Mouse (Mus musculus) megakaryocyte, embryonic 14.5 days (primary cell): ENCODE results near the gene Selenon. TPM values are rescaled to one million over a fixed set of nuclear protein-coding genes. Genes with fewer than 3 reads are reported as not detected.
A peak's percentile ranks its signal among the peaks of the same experiment; 100 is the strongest.

Source experiments
- H3K27me3 ChIP-seq: replicated peaks from 2 replicates; pipeline ENCODE3; 2012; ENCODE audit warnings: inconsistent platforms
- H3K36me3 ChIP-seq: replicated peaks from 2 replicates; pipeline ENCODE3; 2012; ENCODE audit warnings: low read length, inconsistent platforms, mixed read lengths
- H3K4me1 ChIP-seq: 2 replicates; pipeline ENCODE4 v1.6.1; 2012; ENCODE audit warnings: inconsistent platforms
- H3K4me3 ChIP-seq: replicated peaks from 2 replicates; pipeline ENCODE3; 2012; ENCODE audit warnings: moderate library complexity, mild to moderate bottlenecking, inconsistent platforms
- H3K9me3 ChIP-seq: 2 replicates; pipeline ENCODE4 v1.6.1; 2012; ENCODE audit warnings: inconsistent platforms
- FLI1 ChIP-seq: IDR thresholded peaks from 2 replicates; pipeline ENCODE4 v1.6.1; 2012; ENCODE audit warnings: low read length, inconsistent platforms, mixed read lengths
- GATA1 ChIP-seq: IDR thresholded peaks from 3 replicates; pipeline ENCODE4 v1.6.1; 2012; ENCODE audit warnings: mixed read lengths, low read length, inconsistent platforms, borderline replicate concordance
- polyA plus RNA-seq: library from polyadenylated mRNA; stranded (reverse); fragments of >175 nt; gene quantifications from 2 replicates; pipeline ENCODE4 v1.2.3, GENCODE M21; 2012; ENCODE audit warnings: low replicate concordance; ENCODE audit not compliant: insufficient read depth

Selenon gene
- polyA plus RNA-seq, 1 experiment: 9.1 TPM

DNA sequence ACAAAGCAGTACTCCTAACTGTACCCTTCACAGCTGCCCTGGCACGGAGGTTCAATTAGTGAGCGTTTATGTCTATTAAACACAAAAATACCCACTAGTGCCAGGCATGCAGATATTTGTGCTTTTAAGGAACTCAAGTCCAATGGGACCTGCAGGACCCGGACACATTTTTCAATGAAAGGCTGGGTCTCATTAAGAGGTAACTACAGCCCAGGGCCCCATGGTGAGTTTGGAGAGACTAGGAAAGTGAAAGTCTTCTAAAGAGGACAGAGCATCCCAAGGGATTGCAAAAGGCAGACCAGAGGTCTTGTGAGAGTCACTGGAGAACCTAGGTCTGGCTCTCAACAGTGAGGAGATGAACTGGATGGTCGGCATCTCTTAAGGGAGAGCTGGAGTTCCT lies 18.5 kb downstream of the Selenon start:
- Histone ChIP-seq H3K4me3 (peak overlapping the region; percentile 97), H3K9me3 (no peaks in the 10 kb centered on the region), H3K27me3 (no peaks in the 10 kb centered on the region), H3K4me1 (peaks cover 54% of the 10 kb centered on the region), H3K36me3 (peaks cover 37% of the 10 kb centered on the region)
- no peak for TF ChIP-seq GATA1
- no peak for TF ChIP-seq FLI1

GRCm38 (mm10) chr4:134532928-134533327 lies 19.0 kb downstream of the Selenon start:
- Histone ChIP-seq H3K4me3 (peak overlapping the region; percentile 80), H3K36me3 (peaks cover 42% of the 10 kb centered on the region), H3K4me1 (peaks cover 54% of the 10 kb centered on the region), H3K9me3 (no peaks in the 10 kb centered on the region), H3K27me3 (no peaks in the 10 kb centered on the region)
- TF ChIP-seq FLI1: no peak
- TF ChIP-seq GATA1: no peak

DNA sequence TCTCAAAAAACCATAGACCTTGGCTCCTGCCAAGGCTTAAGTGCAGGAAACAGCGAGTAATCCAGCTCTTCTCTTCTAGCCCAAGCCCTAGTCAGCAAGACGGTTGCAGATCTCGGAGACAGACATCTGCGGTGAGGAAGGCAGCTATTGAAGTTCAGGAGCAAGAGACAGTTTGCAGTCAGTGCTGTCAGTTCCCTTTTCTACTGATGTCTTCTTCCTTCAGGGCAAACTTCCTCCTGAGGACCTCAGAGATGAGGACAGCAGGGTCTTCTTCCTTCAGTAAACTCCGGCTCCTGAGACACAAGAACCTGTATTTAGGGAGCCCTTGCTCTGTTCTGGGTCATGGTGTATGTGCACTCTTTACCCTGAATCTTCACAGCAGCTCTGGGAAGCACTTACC lies 25.7 kb downstream of the Selenon start:
- no peak overlapping the region for H3K4me3 ChIP-seq
- H3K4me1 ChIP-seq: peaks cover 25% of the 10 kb centered on the region
- H3K27me3 ChIP-seq: no peaks in the 10 kb centered on the region
- H3K9me3 ChIP-seq: no peaks in the 10 kb centered on the region
- TF ChIP-seq GATA1 (no peak), FLI1 (no peak)
- peaks cover 92% of the 10 kb centered on the region for H3K36me3 ChIP-seq

GRCm38 (mm10) chr4:134525806-134526205 lies 26.2 kb downstream of the Selenon start:
- Histone ChIP-seq H3K9me3 (no peaks in the 10 kb centered on the region), H3K36me3 (peaks cover 91% of the 10 kb centered on the region), H3K4me1 (peaks cover 22% of the 10 kb centered on the region), H3K27me3 (no peaks in the 10 kb centered on the region), H3K4me3 (no peak overlapping the region)
- TF ChIP-seq FLI1 (no peak), GATA1 (no peak)

- TF ChIP-seq FLI1 (no peak), GATA1 (no peak)
Measured at GRCm38 (mm10) chr4:134523447-134523846, 28.5 kb downstream of the Selenon start.

GRCm38 (mm10) chr4:134519281-134519680 lies 32.7 kb downstream of the Selenon start:
- Histone ChIP-seq H3K27me3 (no peaks in the 10 kb centered on the region), H3K36me3 (peaks cover 44% of the 10 kb centered on the region), H3K4me3 (no peak overlapping the region), H3K4me1 (peaks cover 43% of the 10 kb centered on the region), H3K9me3 (no peaks in the 10 kb centered on the region)
- TF ChIP-seq GATA1: no peak
- TF ChIP-seq FLI1: no peak

More at GRCm38 (mm10) chr4:134523447-134523846, 28.5 kb downstream of the Selenon start:
- Histone ChIP-seq H3K9me3 (no peaks in the 10 kb centered on the region), H3K36me3 (peaks cover 74% of the 10 kb centered on the region), H3K27me3 (no peaks in the 10 kb centered on the region), H3K4me3 (no peak overlapping the region), H3K4me1 (peaks cover 15% of the 10 kb centered on the region)

DNA sequence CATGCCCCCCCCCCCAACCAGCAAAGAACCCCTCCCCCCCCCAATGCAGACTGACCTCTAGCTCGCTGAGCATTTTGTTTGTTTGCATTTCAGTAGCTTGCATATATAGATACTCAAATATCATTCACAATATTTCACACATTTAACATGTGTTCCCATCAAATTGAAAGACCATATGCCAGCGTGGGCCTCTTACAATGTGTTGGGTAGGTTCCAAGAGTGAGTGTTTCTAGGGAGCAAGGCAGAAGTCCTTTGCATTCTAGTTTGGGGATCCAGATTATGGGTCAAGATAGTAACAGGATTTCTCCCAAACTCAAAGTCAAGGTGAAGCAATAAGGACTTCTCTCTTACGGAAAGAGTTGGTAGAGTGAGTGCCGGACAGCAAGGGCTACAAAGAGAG lies 33.4 kb downstream of the Selenon start:
- Histone ChIP-seq H3K4me3 (no peak overlapping the region), H3K27me3 (no peaks in the 10 kb centered on the region), H3K4me1 (peaks cover 44% of the 10 kb centered on the region), H3K9me3 (no peaks in the 10 kb centered on the region), H3K36me3 (peaks cover 41% of the 10 kb centered on the region)
- TF ChIP-seq FLI1 (no peak), GATA1 (no peak)

- no peak overlapping the region for H3K4me3 ChIP-seq
- peaks cover 39% of the 10 kb centered on the region for H3K4me1 ChIP-seq
- H3K9me3 ChIP-seq: no peaks in the 10 kb centered on the region
- peaks cover 33% of the 10 kb centered on the region for H3K36me3 ChIP-seq
- H3K27me3 ChIP-seq: no peaks in the 10 kb centered on the region
- TF ChIP-seq FLI1: no peak
- TF ChIP-seq GATA1: no peak
Measured at GRCm38 (mm10) chr4:134517719-134518118, 34.2 kb downstream of the Selenon start.

- Histone ChIP-seq H3K36me3 (peaks cover 30% of the 10 kb centered on the region), H3K4me1 (peaks cover 39% of the 10 kb centered on the region), H3K4me3 (no peak overlapping the region), H3K9me3 (no peaks in the 10 kb centered on the region), H3K27me3 (no peaks in the 10 kb centered on the region)
- TF ChIP-seq FLI1 (no peak), GATA1 (no peak)
Measured at GRCm38 (mm10) chr4:134516981-134517380, 35.0 kb downstream of the Selenon start.

- no peak for TF ChIP-seq GATA1
- TF ChIP-seq FLI1: no peak
- Histone ChIP-seq H3K4me1 (peaks cover 49% of the 10 kb centered on the region), H3K9me3 (no peaks in the 10 kb centered on the region)
Measured at GRCm38 (mm10) chr4:134515614-134516013, 36.4 kb downstream of the Selenon start.

More at GRCm38 (mm10) chr4:134515614-134516013, 36.4 kb downstream of the Selenon start:
- Histone ChIP-seq H3K27me3 (no peaks in the 10 kb centered on the region), H3K36me3 (peaks cover 21% of the 10 kb centered on the region), H3K4me3 (no peak overlapping the region)
